Mouse (Mus musculus) layer of hippocampus, postnatal 36 days (tissue): Measurements from ENCODE around the gene Olfr461. TPM values are rescaled to one million over a fixed set of nuclear protein-coding genes. Genes with fewer than 3 reads are reported as not detected.
"Not testable (repeated sequence)": the region's sequence is repeated elsewhere in the genome, so short reads cannot be mapped to it uniquely, and the experiment has no call there.

Source experiments
- DNase-seq, 2 experiments: peaks; one replicate each; pipeline ENCODE4 v3.0.0; 2022
- total RNA-seq, 2 experiments: library from RNA; stranded (reverse); gene quantifications; 2 replicates each; pipeline ENCODE4 v1.2.3; 2021

Gene Olfr461
- total RNA-seq, result not detected

DNA sequence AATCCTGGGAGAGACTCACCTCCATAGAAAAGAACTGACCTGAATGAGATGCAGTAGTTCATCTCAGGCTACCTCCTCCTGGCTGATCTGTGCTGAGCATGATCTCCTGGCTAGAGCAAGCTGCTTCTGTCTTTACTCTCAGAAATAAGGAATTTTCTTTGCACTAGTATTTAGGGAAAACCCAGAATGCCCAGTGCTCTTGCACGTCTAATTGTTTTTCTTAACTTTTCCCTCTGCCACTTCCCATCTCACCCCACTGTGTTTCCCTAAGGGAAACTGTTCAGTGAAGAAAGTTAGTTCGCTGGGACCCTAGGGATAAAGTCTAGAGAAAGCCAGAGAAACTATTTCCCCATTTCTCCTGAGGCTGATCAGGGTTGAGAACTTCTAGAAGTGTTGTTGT lies at the start of gene Olfr461:
TSS of gene Olfr461 (minus strand) at position 101 of the 400 bp plus-strand sequence.
- no peak for DNase-seq

GRCm38 (mm10) chr6:40598546-40598945 lies 43.7 kb upstream of the Olfr461 start:
- DNase-seq, result not testable (repeated sequence)

DNA sequence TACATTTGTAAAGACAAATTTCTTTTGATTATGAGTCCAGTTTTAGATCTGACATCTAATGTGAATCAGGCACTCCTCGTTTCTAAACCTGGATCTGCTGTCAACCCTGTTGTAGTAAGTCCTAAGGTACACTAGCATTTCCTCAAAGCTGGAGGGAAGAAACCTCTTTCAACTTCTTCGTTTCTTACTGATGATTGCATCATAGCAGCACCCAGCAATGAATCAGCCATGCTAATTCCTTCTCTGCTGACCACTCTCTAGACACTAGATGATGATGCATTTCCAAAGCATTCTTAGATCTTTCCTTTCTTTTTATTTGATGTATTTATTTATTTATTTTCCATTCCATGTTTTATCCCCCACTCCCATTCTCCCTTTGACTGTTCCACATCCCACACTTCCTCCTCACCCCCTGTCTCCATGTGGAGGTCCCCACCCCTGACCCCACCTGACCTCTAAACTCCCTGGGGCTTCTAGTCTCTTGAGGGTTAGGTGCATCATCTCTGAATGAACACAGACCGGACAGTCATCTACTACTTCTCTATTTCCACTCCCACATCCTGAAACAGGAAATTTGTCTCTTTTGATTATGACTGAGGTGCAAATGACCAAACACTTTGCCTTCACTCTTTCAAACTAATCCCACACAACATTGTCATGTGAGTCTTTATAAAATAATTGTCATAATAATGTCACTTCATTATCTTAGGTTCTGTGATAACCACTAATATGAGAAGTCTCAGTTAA lies 40.1 kb upstream of the Olfr461 start:
- DNase-seq, result no peak

- DNase-seq, result no peak
Observed at GRCm38 (mm10) chr6:40588346-40588745, 33.5 kb upstream of the Olfr461 start.

GRCm38 (mm10) chr6:40585645-40586044 lies 30.8 kb upstream of the Olfr461 start, which contains the start of gene Clec5a:
TSS of gene Clec5a (minus strand) at chr6:40585821.
- DNase-seq, result no peak

DNA sequence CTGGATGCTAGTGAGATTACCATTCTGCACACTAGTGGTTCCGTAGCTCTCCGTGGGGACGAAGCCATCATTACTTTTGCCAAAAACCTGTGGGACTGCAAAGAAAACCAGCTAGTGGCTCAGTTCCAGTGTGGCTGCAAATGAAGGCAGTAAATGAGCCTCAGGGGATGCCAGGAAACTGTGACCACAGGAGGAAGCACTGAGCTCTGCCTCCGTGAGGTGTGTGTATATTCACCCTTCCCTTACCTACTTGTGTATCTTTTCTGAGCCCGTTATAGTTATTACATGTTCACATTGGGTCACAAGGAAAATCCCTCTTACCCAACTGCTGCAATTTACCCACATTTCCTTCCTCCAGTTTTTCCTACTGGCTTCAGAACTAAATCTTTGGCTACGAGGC lies 29.5 kb upstream of the Olfr461 start:
- no peak for DNase-seq

- DNase-seq, result no peak
Observed at GRCm38 (mm10) chr6:40576305-40576704, 21.5 kb upstream of the Olfr461 start.

GRCm38 (mm10) chr6:40573618-40574017 lies 18.8 kb upstream of the Olfr461 start:
- no peak for DNase-seq

GRCm38 (mm10) chr6:40569187-40569586 lies 14.3 kb upstream of the Olfr461 start, which contains the start of gene Olfr460:
TSS of gene Olfr460 (plus strand) at chr6:40569487.
- DNase-seq, result no peak

DNA sequence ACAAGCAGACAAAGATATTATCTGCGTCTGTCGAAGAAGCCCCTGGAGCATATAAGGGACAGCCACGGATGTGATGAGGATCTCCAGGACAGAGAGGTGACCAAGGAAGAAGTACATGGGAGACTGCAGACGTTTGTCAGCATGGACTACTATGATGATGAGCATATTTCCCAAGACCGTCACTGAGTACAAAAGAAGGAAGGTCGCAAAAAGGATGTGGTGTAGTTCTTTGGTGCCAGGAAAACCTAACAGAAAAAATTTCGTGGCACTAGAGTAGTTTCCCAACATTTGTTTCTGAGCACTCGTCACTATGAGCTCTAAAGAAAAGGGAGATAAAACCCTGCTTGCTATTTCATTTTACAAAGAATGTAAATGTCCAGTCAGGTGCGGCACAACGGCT lies 10.2 kb downstream of the Olfr461 start:
- no peak for DNase-seq

DNA sequence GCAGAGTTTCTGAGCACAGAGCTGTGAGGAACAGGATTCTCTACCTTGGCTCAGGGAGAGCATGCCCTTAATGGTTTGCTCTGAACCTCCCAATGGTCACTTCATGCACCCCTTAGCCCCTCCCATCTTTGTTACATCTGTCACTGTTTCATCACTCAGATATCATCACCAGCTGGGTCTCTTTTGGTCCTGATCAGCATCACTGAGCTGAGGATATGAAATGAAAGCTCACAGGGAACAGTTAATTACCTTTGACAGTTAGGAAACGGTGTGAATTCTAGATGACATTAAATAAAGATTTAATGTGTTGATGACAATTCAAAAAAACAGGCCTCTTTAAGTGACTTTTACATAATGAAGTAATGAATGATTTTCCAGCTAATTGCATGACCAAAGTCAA lies 35.4 kb downstream of the Olfr461 start, which contains the start of gene Prss37:
TSS of gene Prss37 (minus strand) at position 101 of the 400 bp plus-strand sequence.
- no peak for DNase-seq

DNA sequence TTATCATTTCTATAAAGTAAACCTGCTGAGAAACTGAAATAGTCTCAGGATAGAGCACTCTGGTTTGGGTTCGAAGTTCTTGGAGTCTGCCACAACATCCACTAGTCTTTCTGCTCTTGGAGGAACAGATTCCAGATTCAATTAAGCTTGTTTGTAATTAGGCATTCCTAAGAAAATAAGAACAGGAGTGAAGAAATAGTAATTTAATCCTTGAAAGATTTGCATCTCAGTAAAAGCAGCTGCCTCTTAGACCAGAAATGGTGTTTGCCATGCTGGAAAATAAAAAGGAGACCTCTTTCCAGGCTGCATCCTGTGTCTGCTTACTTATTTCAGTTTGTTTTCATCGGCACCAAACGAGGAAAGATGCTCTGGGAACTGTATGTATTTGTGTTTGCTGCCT lies 61.6 kb downstream of the Olfr461 start, which contains the start of gene Tas2r108:
TSS of gene Tas2r108 (plus strand) at position 301 of the 400 bp plus-strand sequence.
- no peak for DNase-seq

Other genes with a start within 250 kb of the Olfr461 start
- 10 to 100 TPM; 44.8 to 47.5 TPM for gene Agk, start 229.9 kb downstream of the Olfr461 start, total RNA-seq
- gene E330009J07Rik, start 118.9 kb downstream of the Olfr461 start, total RNA-seq, result 10 to 100 TPM; 46.2 to 48.4 TPM
- gene Wee2, start 116.0 kb downstream of the Olfr461 start, total RNA-seq, result under 1 TPM in 1 of 2 experiments, not detected in 1; 0.33 TPM
- gene Ssbp1, start 83.7 kb downstream of the Olfr461 start, total RNA-seq, result 10 to 100 TPM; 33.9 to 36.0 TPM
- gene Tas2r137, start 63.8 kb downstream of the Olfr461 start, total RNA-seq, result under 1 TPM in 1 of 2 experiments, not detected in 1; 0.32 TPM
- under 1 TPM; 0.35 to 0.38 TPM for gene Tas2r108, start 61.5 kb downstream of the Olfr461 start, total RNA-seq
- gene Prss37, start 35.5 kb downstream of the Olfr461 start, total RNA-seq, result not detected
- gene Olfr460, start 14.4 kb upstream of the Olfr461 start, total RNA-seq, result not detected
- 1 to 10 TPM in 1 of 2 experiments, under 1 TPM in 1; 0.96 to 1.1 TPM for gene Clec5a, start 30.8 kb upstream of the Olfr461 start, total RNA-seq
- gene Tas2r138, start 58.3 kb upstream of the Olfr461 start, total RNA-seq, result not detected
- not detected for gene Mgam, start 73.8 kb upstream of the Olfr461 start, total RNA-seq